Mouse (Mus musculus) myocyte (in vitro differentiated cells): ENCODE measurements at regions not wholly inside any gene's neighbourhood (a gene's known extent, or its start where the extent isn't known, plus 50 kb on each side); places are given as distances from the start of the nearest gene placed in this dataset.

Source experiments
- H3K27me3 ChIP-seq: one replicate; pipeline ENCODE4 v1.6.1; 2011; ENCODE audit not compliant: control insufficient read depth, insufficient read depth, insufficient read length
- H3K36me3 ChIP-seq: one replicate; pipeline ENCODE4 v1.6.1; 2011; ENCODE audit not compliant: control insufficient read depth, insufficient read depth
- H3K4me2 ChIP-seq: one replicate; pipeline ENCODE4 v1.6.1; 2011; ENCODE audit warnings: low read depth, control low read depth
- H3K4me3 ChIP-seq: one replicate; pipeline ENCODE4 v1.5.1; 2011; ENCODE audit warnings: mild to moderate bottlenecking, control low read depth, moderate library complexity
- H3K79me2 ChIP-seq: one replicate; pipeline ENCODE4 v1.6.1; 2011; ENCODE audit not compliant: control insufficient read depth, insufficient read depth
- H3ac ChIP-seq: one replicate; pipeline ENCODE4 v1.6.1; 2011; ENCODE audit not compliant: control insufficient read depth, insufficient read length
- CEBPB ChIP-seq: IDR thresholded peaks from 2 replicates; pipeline ENCODE4 v1.6.1; 2011; ENCODE audit warnings: mild to moderate bottlenecking, moderate library complexity; ENCODE audit not compliant: poor library complexity, insufficient read depth, severe bottlenecking
- E2F4 ChIP-seq: IDR thresholded peaks from one replicate; pipeline ENCODE4 v1.6.1; 2011; ENCODE audit warnings: mild to moderate bottlenecking, control low read depth, moderate library complexity; ENCODE audit not compliant: insufficient read depth
- MAX ChIP-seq: IDR thresholded peaks from one replicate; pipeline ENCODE4 v1.6.1; 2011; ENCODE audit warnings: low read depth, mild to moderate bottlenecking, control low read depth
- MYOD1 ChIP-seq, 3 experiments: IDR thresholded peaks; one replicate each; pipeline ENCODE4 v1.6.1; 2011; ENCODE audit warnings: control low read depth in 2 of 3, low read depth in 2 of 3, mild to moderate bottlenecking in 2 of 3, moderate library complexity in 1 of 3; ENCODE audit not compliant: insufficient read length in 2 of 3, control insufficient read depth in 1 of 3
- MYOG ChIP-seq, 3 experiments: IDR thresholded peaks; one replicate each; pipeline ENCODE4 v1.6.1; 2011; ENCODE audit warnings: control low read depth in 2 of 3, low read depth in 2 of 3, mild to moderate bottlenecking in 2 of 3; ENCODE audit not compliant: insufficient read length in 2 of 3, control insufficient read depth in 1 of 3, insufficient read depth in 1 of 3
- POLR2A ChIP-seq: IDR thresholded peaks from one replicate; pipeline ENCODE4 v1.6.1; 2011; ENCODE audit warnings: low read depth, mild to moderate bottlenecking, control low read depth, moderate library complexity; ENCODE audit not compliant: insufficient read length
- POLR2AphosphoS2 ChIP-seq: IDR thresholded peaks from one replicate; pipeline ENCODE4 v1.6.1; 2011; ENCODE audit warnings: low read depth, control low read depth; ENCODE audit not compliant: insufficient read length
- REST ChIP-seq: IDR thresholded peaks from one replicate; pipeline ENCODE4 v1.6.1; 2011; ENCODE audit warnings: mild to moderate bottlenecking, control low read depth, moderate library complexity; ENCODE audit not compliant: insufficient read depth, insufficient read length
- SRF ChIP-seq: IDR thresholded peaks from one replicate; pipeline ENCODE4 v1.6.1; 2011; ENCODE audit warnings: low read depth; ENCODE audit not compliant: control insufficient read depth, insufficient read length
- TCF12 ChIP-seq: IDR thresholded peaks from one replicate; pipeline ENCODE4 v1.6.1; 2011; ENCODE audit warnings: mild to moderate bottlenecking, control low read depth; ENCODE audit not compliant: poor library complexity, insufficient read depth, severe bottlenecking
- TCF3 ChIP-seq: IDR thresholded peaks from one replicate; pipeline ENCODE4 v1.6.1; 2011; ENCODE audit warnings: low read depth, control low read depth; ENCODE audit not compliant: insufficient read length
- USF1 ChIP-seq: IDR thresholded peaks from one replicate; pipeline ENCODE4 v1.6.1; 2011; ENCODE audit warnings: low read depth, mild to moderate bottlenecking, control low read depth, moderate library complexity

DNA sequence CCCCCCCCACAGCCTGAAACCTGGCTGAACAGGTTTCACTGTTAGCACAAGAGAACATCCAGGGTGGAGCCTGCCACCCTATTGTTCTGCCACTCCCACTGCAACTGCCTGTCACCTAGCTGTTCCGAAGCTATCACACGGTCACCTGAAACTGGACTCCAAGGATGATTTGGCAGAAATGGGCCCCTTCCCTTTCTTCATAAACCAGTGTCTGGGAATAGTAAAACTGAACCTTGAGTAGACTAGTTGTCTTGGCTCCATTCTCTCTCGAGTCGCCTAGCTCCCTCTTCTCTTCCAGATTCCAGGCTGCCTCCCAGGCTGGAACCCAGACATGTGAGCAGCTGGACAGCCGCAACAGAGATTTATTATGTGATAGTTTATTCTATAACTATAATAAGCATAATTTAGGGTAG is 282.9 kb upstream of the Dab2 start:
- Histone ChIP-seq H3K27me3 (no peaks in the 10 kb centered on the region), H3ac (no peak overlapping the region), H3K36me3 (no peaks in the 10 kb centered on the region), H3K79me2 (no peaks in the 10 kb centered on the region), H3K4me2 (no peak overlapping the region), H3K4me3 (no peak overlapping the region)
- no peak for TF ChIP-seq REST
- no peak for TF ChIP-seq MAX
- no peak for TF ChIP-seq POLR2A
- TF ChIP-seq SRF: no peak
- TF ChIP-seq TCF12: no peak
- no peak for TF ChIP-seq MYOD1 (IDR thresholded peaks at IDR 0.05; ENCODE audit: control insufficient read depth in 1 of 3, insufficient read length in 2 of 3, low read depth in 2 of 3)
- no peak for TF ChIP-seq TCF3
- TF ChIP-seq USF1: no peak
- TF ChIP-seq CEBPB: no peak
- TF ChIP-seq POLR2AphosphoS2: no peak
- no peak for TF ChIP-seq MYOG (IDR thresholded peaks at IDR 0.05; ENCODE audit: control insufficient read depth in 1 of 3, insufficient read depth in 1 of 3, insufficient read length in 2 of 3, low read depth in 2 of 3)
- no peak for TF ChIP-seq E2F4

- H3ac ChIP-seq: no peak overlapping the region
- TF ChIP-seq MAX (no peak), USF1 (no peak), E2F4 (no peak), REST (no peak), MYOG (IDR thresholded peaks at IDR 0.05; ENCODE audit: control insufficient read depth in 1 of 3, insufficient read depth in 1 of 3, insufficient read length in 2 of 3, low read depth in 2 of 3) (no peak), POLR2A (no peak), TCF12 (no peak), TCF3 (no peak), SRF (no peak), MYOD1 (IDR thresholded peaks at IDR 0.05; ENCODE audit: control insufficient read depth in 1 of 3, insufficient read length in 2 of 3, low read depth in 2 of 3) (no peak)
- no peaks in the 10 kb centered on the region for H3K27me3 ChIP-seq
- H3K79me2 ChIP-seq: no peaks in the 10 kb centered on the region
- no peaks in the 10 kb centered on the region for H3K36me3 ChIP-seq
- H3K4me3 ChIP-seq: no peak overlapping the region
- no peak overlapping the region for H3K4me2 ChIP-seq
Measured at GRCm38 (mm10) chr15:6025543-6025942, 274.0 kb upstream of the Dab2 start.

GRCm38 (mm10) chr15:6029214-6029613 is 270.4 kb upstream of the Dab2 start:
- Histone ChIP-seq H3K27me3 (no peaks in the 10 kb centered on the region), H3K4me2 (no peak overlapping the region), H3K36me3 (no peaks in the 10 kb centered on the region), H3K79me2 (no peaks in the 10 kb centered on the region), H3K4me3 (no peak overlapping the region), H3ac (no peak overlapping the region)
- TF ChIP-seq CEBPB (no peak), POLR2AphosphoS2 (no peak), MYOG (IDR thresholded peaks at IDR 0.05; ENCODE audit: control insufficient read depth in 1 of 3, insufficient read depth in 1 of 3, insufficient read length in 2 of 3, low read depth in 2 of 3) (no peak), REST (no peak), SRF (no peak), TCF12 (no peak), MAX (no peak), POLR2A (no peak), USF1 (no peak), MYOD1 (IDR thresholded peaks at IDR 0.05; ENCODE audit: control insufficient read depth in 1 of 3, insufficient read length in 2 of 3, low read depth in 2 of 3) (no peak), TCF3 (no peak), E2F4 (no peak)

- no peaks in the 10 kb centered on the region for H3K36me3 ChIP-seq
- no peak overlapping the region for H3K4me2 ChIP-seq
- TF ChIP-seq MYOD1 (IDR thresholded peaks at IDR 0.05; ENCODE audit: control insufficient read depth in 1 of 3, insufficient read length in 2 of 3, low read depth in 2 of 3): no peak
- TF ChIP-seq TCF12: no peak
- TF ChIP-seq POLR2A: no peak
- TF ChIP-seq CEBPB: no peak
- no peak for TF ChIP-seq MYOG (IDR thresholded peaks at IDR 0.05; ENCODE audit: control insufficient read depth in 1 of 3, insufficient read depth in 1 of 3, insufficient read length in 2 of 3, low read depth in 2 of 3)
- no peak for TF ChIP-seq TCF3
- no peak for TF ChIP-seq POLR2AphosphoS2
- TF ChIP-seq REST: no peak
- TF ChIP-seq MAX: no peak
- no peak for TF ChIP-seq SRF
- TF ChIP-seq USF1: no peak
- no peak for TF ChIP-seq E2F4
- no peaks in the 10 kb centered on the region for H3K79me2 ChIP-seq
- no peak overlapping the region for H3K4me3 ChIP-seq
- H3ac ChIP-seq: no peak overlapping the region
- no peaks in the 10 kb centered on the region for H3K27me3 ChIP-seq
Measured at GRCm38 (mm10) chr15:6030396-6030795, 269.2 kb upstream of the Dab2 start.

- TF ChIP-seq CEBPB (no peak), MYOG (IDR thresholded peaks at IDR 0.05; ENCODE audit: control insufficient read depth in 1 of 3, insufficient read depth in 1 of 3, insufficient read length in 2 of 3, low read depth in 2 of 3) (no peak), POLR2A (no peak), POLR2AphosphoS2 (no peak), TCF12 (no peak), E2F4 (no peak), USF1 (no peak), TCF3 (no peak), MAX (no peak), MYOD1 (IDR thresholded peaks at IDR 0.05; ENCODE audit: control insufficient read depth in 1 of 3, insufficient read length in 2 of 3, low read depth in 2 of 3) (no peak), REST (no peak), SRF (no peak)
- Histone ChIP-seq H3K4me2 (no peak overlapping the region), H3ac (no peak overlapping the region), H3K27me3 (no peaks in the 10 kb centered on the region), H3K36me3 (no peaks in the 10 kb centered on the region), H3K4me3 (no peak overlapping the region), H3K79me2 (no peaks in the 10 kb centered on the region)
Measured at GRCm38 (mm10) chr15:6034156-6034555, 265.4 kb upstream of the Dab2 start.
